Mouse (Mus musculus): ENCODE data around the gene Pla2g4d. TPM values are rescaled to one million over a fixed set of nuclear protein-coding genes. Genes with fewer than 3 reads are reported as not detected.

The Pla2g4d gene
- polyA plus RNA-seq (2011; ENCODE audit: insufficient read length, low read depth, missing spikeins) = not detected in 2 replicates

DNA sequence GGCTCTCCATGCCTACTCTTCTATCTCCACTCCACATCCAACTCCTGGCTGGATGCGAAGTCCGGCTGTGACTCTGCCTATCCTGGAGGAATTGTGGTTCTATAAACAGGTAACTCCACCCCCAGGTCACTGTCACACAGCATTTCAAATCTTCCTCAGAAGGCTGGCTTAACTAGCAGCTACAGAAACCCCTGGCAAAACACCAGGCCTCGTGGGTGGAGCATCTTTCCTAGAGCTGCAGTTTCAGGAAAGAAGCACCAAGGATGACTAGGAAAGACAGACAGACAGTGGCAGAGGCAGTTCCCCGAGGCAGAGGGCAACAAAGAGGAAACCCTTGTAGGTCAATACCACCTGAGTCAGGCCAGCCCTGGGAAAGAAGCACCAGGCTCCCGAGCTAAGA is at the start of gene Pla2g4d:
Gene Pla2g4d, minus strand, starts transcription at position 203 of the 400 bp plus-strand sequence.
- Histone ChIP-seq H3K27ac (ENCODE audit: insufficient read depth, low read length) (no peak within 1 kb of the TSS), H3K4me1 (ENCODE audit: control insufficient read depth, insufficient read depth, low read length) (no peaks in the 10 kb centered on the region), H3K4me3 (ENCODE audit: insufficient read depth, low read length) (no peak within 1 kb of the TSS)
- TF ChIP-seq POLR2A (IDR thresholded peaks at IDR 0.05; ENCODE audit: low read depth, low read length) (no peak), CTCF (IDR thresholded peaks at IDR 0.05; ENCODE audit: borderline replicate concordance, insufficient read depth, low read length) (no peak)

DNA sequence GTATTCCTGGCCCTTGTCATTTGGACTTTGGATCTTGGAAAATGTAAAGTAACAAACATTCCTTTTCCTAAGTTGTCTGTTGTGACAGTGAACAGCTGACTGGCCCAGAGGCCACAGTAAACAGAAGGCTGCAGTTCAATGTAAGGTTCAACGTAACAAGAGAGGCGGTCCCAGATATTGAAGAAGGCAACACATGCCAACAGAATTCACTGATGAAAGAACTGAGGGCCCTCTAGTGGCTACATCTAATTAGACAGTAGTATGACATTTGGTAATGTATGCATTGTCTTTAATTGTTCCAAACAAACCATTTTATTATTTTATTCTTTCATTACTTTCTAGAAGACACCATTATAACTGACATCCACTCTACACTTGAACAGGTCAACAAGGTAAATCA is 48.9 kb upstream of the Pla2g4d start:
- H3K4me3 ChIP-seq (ENCODE audit: insufficient read depth, low read length) = no peak overlapping the region
- no peaks in the 10 kb centered on the region for H3K4me1 ChIP-seq (ENCODE audit: control insufficient read depth, insufficient read depth, low read length)
- no peak for TF ChIP-seq POLR2A (IDR thresholded peaks at IDR 0.05; ENCODE audit: low read depth, low read length)
- TF ChIP-seq CTCF (IDR thresholded peaks at IDR 0.05; ENCODE audit: borderline replicate concordance, insufficient read depth, low read length) = no peak
- H3K27ac ChIP-seq (ENCODE audit: insufficient read depth, low read length) = no peak overlapping the region

DNA sequence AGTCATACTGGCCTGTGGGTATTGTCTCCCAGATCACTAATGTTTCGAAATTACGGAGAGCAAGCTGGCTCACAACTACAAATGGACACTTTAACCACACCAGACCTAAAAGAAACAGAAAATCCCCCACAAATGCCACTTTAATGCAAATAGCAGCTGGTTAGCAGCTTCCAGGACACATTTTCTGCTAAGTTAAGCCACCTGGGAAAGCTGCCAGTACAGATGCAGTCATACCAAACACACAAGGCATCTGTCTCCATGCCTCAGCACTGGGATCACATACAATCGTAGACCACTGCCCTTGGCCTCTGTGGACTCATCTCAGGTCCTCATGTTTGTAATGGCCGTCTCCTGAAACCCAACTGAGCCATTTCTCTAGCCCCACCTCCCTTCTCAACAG is 42.6 kb upstream of the Pla2g4d start:
- no peak for TF ChIP-seq CTCF (IDR thresholded peaks at IDR 0.05; ENCODE audit: borderline replicate concordance, insufficient read depth, low read length)
- no peak for TF ChIP-seq POLR2A (IDR thresholded peaks at IDR 0.05; ENCODE audit: low read depth, low read length)
- Histone ChIP-seq H3K27ac (ENCODE audit: insufficient read depth, low read length) (no peak overlapping the region), H3K4me3 (ENCODE audit: insufficient read depth, low read length) (no peak overlapping the region)

GRCm38 (mm10) chr2:120315077-120315476 is 26.1 kb upstream of the Pla2g4d start:
- Histone ChIP-seq H3K4me3 (ENCODE audit: insufficient read depth, low read length) (no peak overlapping the region), H3K4me1 (ENCODE audit: control insufficient read depth, insufficient read depth, low read length) (no peaks in the 10 kb centered on the region), H3K27ac (ENCODE audit: insufficient read depth, low read length) (no peak overlapping the region)
- TF ChIP-seq CTCF (IDR thresholded peaks at IDR 0.05; ENCODE audit: borderline replicate concordance, insufficient read depth, low read length) = no peak
- TF ChIP-seq POLR2A (IDR thresholded peaks at IDR 0.05; ENCODE audit: low read depth, low read length) = no peak

More for the DNA sequence above, 42.6 kb upstream of the Pla2g4d start:
- H3K4me1 ChIP-seq (ENCODE audit: control insufficient read depth, insufficient read depth, low read length) = no peaks in the 10 kb centered on the region

- no peaks in the 10 kb centered on the region for H3K4me1 ChIP-seq (ENCODE audit: control insufficient read depth, insufficient read depth, low read length)
- TF ChIP-seq CTCF (IDR thresholded peaks at IDR 0.05; ENCODE audit: borderline replicate concordance, insufficient read depth, low read length) (no peak), POLR2A (IDR thresholded peaks at IDR 0.05; ENCODE audit: low read depth, low read length) (no peak)
- no peak overlapping the region for H3K27ac ChIP-seq (ENCODE audit: insufficient read depth, low read length)
- H3K4me3 ChIP-seq (ENCODE audit: insufficient read depth, low read length) = no peak overlapping the region
Measured at GRCm38 (mm10) chr2:120314487-120314886, 25.5 kb upstream of the Pla2g4d start.

- H3K4me1 ChIP-seq (ENCODE audit: control insufficient read depth, insufficient read depth, low read length) = no peaks in the 10 kb centered on the region
- TF ChIP-seq POLR2A (IDR thresholded peaks at IDR 0.05; ENCODE audit: low read depth, low read length) (no peak), CTCF (IDR thresholded peaks at IDR 0.05; ENCODE audit: borderline replicate concordance, insufficient read depth, low read length) (no peak)
- H3K4me3 ChIP-seq (ENCODE audit: insufficient read depth, low read length) = no peak within 1 kb of the TSS
- no peak within 1 kb of the TSS for H3K27ac ChIP-seq (ENCODE audit: insufficient read depth, low read length)
Measured at GRCm38 (mm10) chr2:120313976-120314375, 25.0 kb upstream of the Pla2g4d start, which contains the start of gene Pla2g4f. TSS of gene Pla2g4f (minus strand) at chr2:120314165.

GRCm38 (mm10) chr2:120312276-120312825 is 23.4 kb upstream of the Pla2g4d start:
- Histone ChIP-seq H3K27ac (ENCODE audit: insufficient read depth, low read length) (no peak overlapping the region), H3K4me3 (ENCODE audit: insufficient read depth, low read length) (no peak overlapping the region), H3K4me1 (ENCODE audit: control insufficient read depth, insufficient read depth, low read length) (no peaks in the 10 kb centered on the region)
- TF ChIP-seq CTCF (IDR thresholded peaks at IDR 0.05; ENCODE audit: borderline replicate concordance, insufficient read depth, low read length) (no peak), POLR2A (IDR thresholded peaks at IDR 0.05; ENCODE audit: low read depth, low read length) (no peak)

DNA sequence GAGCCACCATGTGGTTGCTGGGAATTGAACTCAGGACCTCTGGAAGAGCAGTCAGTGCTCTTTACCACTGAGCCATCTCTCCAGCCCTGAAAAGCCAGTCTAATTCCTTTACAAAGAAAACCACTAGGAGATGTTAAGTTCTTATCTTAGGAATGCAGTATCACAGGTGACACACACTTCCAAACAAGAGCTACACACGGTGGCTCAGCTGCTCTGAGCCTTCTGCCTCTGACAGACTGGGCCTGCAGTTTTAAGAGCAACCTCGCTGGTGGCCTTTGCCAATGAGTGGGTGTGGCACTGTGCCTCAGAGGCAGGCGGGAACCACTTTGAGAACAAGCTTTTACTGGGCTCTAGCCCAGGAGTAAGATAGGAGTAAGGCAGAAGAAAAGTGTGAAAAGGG is 15.1 kb upstream of the Pla2g4d start:
- Histone ChIP-seq H3K27ac (ENCODE audit: insufficient read depth, low read length) (no peak overlapping the region), H3K4me3 (ENCODE audit: insufficient read depth, low read length) (no peak overlapping the region), H3K4me1 (ENCODE audit: control insufficient read depth, insufficient read depth, low read length) (no peaks in the 10 kb centered on the region)
- TF ChIP-seq CTCF (IDR thresholded peaks at IDR 0.05; ENCODE audit: borderline replicate concordance, insufficient read depth, low read length) (no peak), POLR2A (IDR thresholded peaks at IDR 0.05; ENCODE audit: low read depth, low read length) (no peak)

DNA sequence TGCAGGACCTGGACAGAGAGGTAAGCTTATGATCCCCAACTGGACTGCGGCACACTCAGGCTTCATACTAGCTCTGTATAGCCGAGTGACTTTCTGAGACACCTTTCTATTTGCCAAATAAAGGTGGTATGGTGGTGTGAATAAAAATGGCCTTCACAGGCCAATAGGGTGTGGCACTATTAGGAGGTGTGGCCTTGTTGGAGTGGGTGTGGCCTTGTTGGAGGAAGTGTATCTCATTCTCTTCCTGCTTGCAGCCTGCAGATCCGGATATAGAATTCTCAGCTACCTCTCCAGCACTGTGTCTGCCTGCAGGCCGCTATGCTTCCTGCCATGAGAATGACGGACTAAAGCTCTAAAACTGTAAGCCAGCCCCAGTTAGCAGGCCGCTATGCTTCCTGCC is 12.1 kb upstream of the Pla2g4d start:
- TF ChIP-seq CTCF (IDR thresholded peaks at IDR 0.05; ENCODE audit: borderline replicate concordance, insufficient read depth, low read length) = no peak
- TF ChIP-seq POLR2A (IDR thresholded peaks at IDR 0.05; ENCODE audit: low read depth, low read length) = no peak
- no peak overlapping the region for H3K4me3 ChIP-seq (ENCODE audit: insufficient read depth, low read length)
- no peak overlapping the region for H3K27ac ChIP-seq (ENCODE audit: insufficient read depth, low read length)
- no peaks in the 10 kb centered on the region for H3K4me1 ChIP-seq (ENCODE audit: control insufficient read depth, insufficient read depth, low read length)

DNA sequence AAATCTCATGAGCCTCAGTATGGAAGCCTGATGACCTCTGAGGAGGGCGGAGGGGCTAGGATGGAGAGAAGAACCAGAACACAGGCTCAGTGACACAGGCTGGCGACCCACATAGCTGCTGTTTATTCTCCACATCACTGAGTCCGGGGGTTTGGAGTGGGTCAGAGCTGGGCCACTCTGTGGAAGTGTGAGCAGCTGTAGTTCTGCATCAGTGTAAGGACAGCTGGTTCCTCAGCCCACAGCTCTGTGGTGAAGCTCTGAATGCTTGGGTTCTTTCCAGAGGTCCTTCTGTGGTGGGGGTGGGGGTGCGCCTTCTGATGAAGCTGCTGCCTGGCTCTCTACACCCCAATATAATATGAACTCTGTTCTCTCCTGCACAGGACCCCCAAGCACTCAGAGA is 10.9 kb upstream of the Pla2g4d start:
- Histone ChIP-seq H3K4me3 (ENCODE audit: insufficient read depth, low read length) (no peak overlapping the region), H3K27ac (ENCODE audit: insufficient read depth, low read length) (no peak overlapping the region), H3K4me1 (ENCODE audit: control insufficient read depth, insufficient read depth, low read length) (no peaks in the 10 kb centered on the region)
- TF ChIP-seq POLR2A (IDR thresholded peaks at IDR 0.05; ENCODE audit: low read depth, low read length) (no peak), CTCF (IDR thresholded peaks at IDR 0.05; ENCODE audit: borderline replicate concordance, insufficient read depth, low read length) (no peak)
